Mouse (Mus musculus): Measurements from ENCODE around the gene Foxo6. TPM values are rescaled to one million over a fixed set of nuclear protein-coding genes. Genes with fewer than 3 reads are reported as not detected.

The Foxo6 gene
- polyA plus RNA-seq, 2 experiments = 0.29 to 2.0 TPM

GRCm38 (mm10) chr4:120316716-120317115 lies 29.6 kb upstream of the Foxo6 start:
- no peak for TF ChIP-seq POLR2A (IDR thresholded peaks at IDR 0.05; ENCODE audit: borderline replicate concordance, extremely low read depth, insufficient read depth, insufficient read length)
- Histone ChIP-seq H3K9ac (ENCODE audit: low read depth, low read length, severe bottlenecking) (no peak overlapping the region), H3K4me3 (replicated peaks; ENCODE audit: low read length) (no peak overlapping the region), H3K36me3 (ENCODE audit: control insufficient read depth, insufficient read depth, low read length) (no peaks in the 10 kb centered on the region), H3K27ac (replicated peaks; ENCODE audit: low read depth, low read length) (no peak overlapping the region), H3K9me3 (ENCODE audit: control insufficient read depth, low read length) (no peaks in the 10 kb centered on the region), H3K27me3 (ENCODE audit: control insufficient read depth, insufficient read depth, low read length) (no peaks in the 10 kb centered on the region), H3K4me1 (ENCODE audit: control insufficient read depth, insufficient read depth, low read length) (no peaks in the 10 kb centered on the region), H3K4me2 (replicated peaks; ENCODE audit: low read depth, low read length, severe bottlenecking) (no peak overlapping the region)
- ATAC-seq (ENCODE audit: low FRiP score, low read depth) (no peak), DNase-seq (ENCODE audit: low spot score) (no peak)
- WGBS = 78% methylated on average over 4 of the region's 4 CpGs

DNA sequence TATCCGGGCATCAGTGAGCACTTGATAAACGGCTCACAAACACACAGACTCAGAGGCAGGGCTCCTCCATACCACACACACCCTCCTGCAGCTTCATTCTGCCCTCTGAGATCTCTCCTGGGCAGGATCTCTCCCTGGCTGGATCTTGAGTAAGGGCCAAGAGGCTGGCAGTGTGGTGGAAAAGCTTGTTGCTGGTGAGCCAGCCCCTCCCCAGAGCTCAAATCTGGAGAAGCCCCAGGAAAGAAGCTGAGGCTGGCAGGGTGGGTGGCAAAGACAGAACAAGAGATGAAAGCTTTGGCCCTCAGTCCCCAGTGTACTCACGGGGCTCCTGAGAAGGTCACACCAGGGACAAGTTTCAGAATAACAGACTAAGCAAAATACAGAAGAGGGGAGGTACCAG lies 27.4 kb upstream of the Foxo6 start:
- no peak for TF ChIP-seq POLR2A (IDR thresholded peaks at IDR 0.05; ENCODE audit: borderline replicate concordance, extremely low read depth, insufficient read depth, insufficient read length)
- H3K27ac ChIP-seq (replicated peaks; ENCODE audit: low read depth, low read length) = no peak overlapping the region
- H3K9ac ChIP-seq (ENCODE audit: low read depth, low read length, severe bottlenecking) = no peak overlapping the region
- H3K27me3 ChIP-seq (ENCODE audit: control insufficient read depth, insufficient read depth, low read length) = no peaks in the 10 kb centered on the region
- no peak for ATAC-seq (ENCODE audit: low FRiP score, low read depth)
- no peak overlapping the region for H3K4me2 ChIP-seq (replicated peaks; ENCODE audit: low read depth, low read length, severe bottlenecking)
- DNase-seq (ENCODE audit: low spot score) = no peak
- H3K36me3 ChIP-seq (ENCODE audit: control insufficient read depth, insufficient read depth, low read length) = no peaks in the 10 kb centered on the region
- H3K4me1 ChIP-seq (ENCODE audit: control insufficient read depth, insufficient read depth, low read length) = no peaks in the 10 kb centered on the region
- 43% methylated on average over 3 of the region's 3 CpGs for WGBS
- H3K4me3 ChIP-seq (replicated peaks; ENCODE audit: low read length) = no peak overlapping the region
- H3K9me3 ChIP-seq (ENCODE audit: control insufficient read depth, low read length) = no peaks in the 10 kb centered on the region

- 76% methylated on average over 5 of the region's 5 CpGs for WGBS
- no peak overlapping the region for H3K4me2 ChIP-seq (replicated peaks; ENCODE audit: low read depth, low read length, severe bottlenecking)
- DNase-seq (ENCODE audit: low spot score) = no peak
These were observed 26.2 kb upstream of the Foxo6 start for GRCm38 (mm10) chr4:120313309-120313708.

GRCm38 (mm10) chr4:120304580-120304979 lies 17.4 kb upstream of the Foxo6 start:
- no peaks in the 10 kb centered on the region for H3K27me3 ChIP-seq (ENCODE audit: control insufficient read depth, insufficient read depth, low read length)
- 8% methylated on average over 9 of the region's 9 CpGs for WGBS
- no peaks in the 10 kb centered on the region for H3K4me1 ChIP-seq (ENCODE audit: control insufficient read depth, insufficient read depth, low read length)
- H3K9ac ChIP-seq (ENCODE audit: low read depth, low read length, severe bottlenecking) = no peak overlapping the region
- no peak for TF ChIP-seq POLR2A (IDR thresholded peaks at IDR 0.05; ENCODE audit: borderline replicate concordance, extremely low read depth, insufficient read depth, insufficient read length)
- no peak overlapping the region for H3K4me2 ChIP-seq (replicated peaks; ENCODE audit: low read depth, low read length, severe bottlenecking)
- H3K4me3 ChIP-seq (replicated peaks; ENCODE audit: low read length) = no peak overlapping the region
- H3K27ac ChIP-seq (replicated peaks; ENCODE audit: low read depth, low read length) = no peak overlapping the region
- ATAC-seq (ENCODE audit: low FRiP score, low read depth) = no peak
- no peaks in the 10 kb centered on the region for H3K9me3 ChIP-seq (ENCODE audit: control insufficient read depth, low read length)
- no peak for DNase-seq (ENCODE audit: low spot score)
- no peaks in the 10 kb centered on the region for H3K36me3 ChIP-seq (ENCODE audit: control insufficient read depth, insufficient read depth, low read length)

More at GRCm38 (mm10) chr4:120313309-120313708, 26.2 kb upstream of the Foxo6 start:
- H3K4me1 ChIP-seq (ENCODE audit: control insufficient read depth, insufficient read depth, low read length) = no peaks in the 10 kb centered on the region
- H3K9ac ChIP-seq (ENCODE audit: low read depth, low read length, severe bottlenecking) = no peak overlapping the region
- TF ChIP-seq POLR2A (IDR thresholded peaks at IDR 0.05; ENCODE audit: borderline replicate concordance, extremely low read depth, insufficient read depth, insufficient read length) = no peak
- H3K4me3 ChIP-seq (replicated peaks; ENCODE audit: low read length) = no peak overlapping the region
- no peak for ATAC-seq (ENCODE audit: low FRiP score, low read depth)
- H3K9me3 ChIP-seq (ENCODE audit: control insufficient read depth, low read length) = no peaks in the 10 kb centered on the region
- no peaks in the 10 kb centered on the region for H3K36me3 ChIP-seq (ENCODE audit: control insufficient read depth, insufficient read depth, low read length)
- no peak overlapping the region for H3K27ac ChIP-seq (replicated peaks; ENCODE audit: low read depth, low read length)
- H3K27me3 ChIP-seq (ENCODE audit: control insufficient read depth, insufficient read depth, low read length) = no peaks in the 10 kb centered on the region

GRCm38 (mm10) chr4:120299287-120299686 lies 12.1 kb upstream of the Foxo6 start:
- ATAC-seq (ENCODE audit: low FRiP score, low read depth) = no peak
- WGBS = 36% methylated on average over 7 of the region's 7 CpGs
- Histone ChIP-seq H3K36me3 (ENCODE audit: control insufficient read depth, insufficient read depth, low read length) (no peaks in the 10 kb centered on the region), H3K4me1 (ENCODE audit: control insufficient read depth, insufficient read depth, low read length) (no peaks in the 10 kb centered on the region), H3K4me3 (replicated peaks; ENCODE audit: low read length) (no peak overlapping the region), H3K27me3 (ENCODE audit: control insufficient read depth, insufficient read depth, low read length) (no peaks in the 10 kb centered on the region), H3K9ac (ENCODE audit: low read depth, low read length, severe bottlenecking) (no peak overlapping the region), H3K4me2 (replicated peaks; ENCODE audit: low read depth, low read length, severe bottlenecking) (no peak overlapping the region), H3K9me3 (ENCODE audit: control insufficient read depth, low read length) (no peaks in the 10 kb centered on the region), H3K27ac (replicated peaks; ENCODE audit: low read depth, low read length) (no peak overlapping the region)
- TF ChIP-seq POLR2A (IDR thresholded peaks at IDR 0.05; ENCODE audit: borderline replicate concordance, extremely low read depth, insufficient read depth, insufficient read length) = no peak
- no peak for DNase-seq (ENCODE audit: low spot score)
